Mouse (Mus musculus): Measurements from ENCODE around the gene Gm17651.

DNA sequence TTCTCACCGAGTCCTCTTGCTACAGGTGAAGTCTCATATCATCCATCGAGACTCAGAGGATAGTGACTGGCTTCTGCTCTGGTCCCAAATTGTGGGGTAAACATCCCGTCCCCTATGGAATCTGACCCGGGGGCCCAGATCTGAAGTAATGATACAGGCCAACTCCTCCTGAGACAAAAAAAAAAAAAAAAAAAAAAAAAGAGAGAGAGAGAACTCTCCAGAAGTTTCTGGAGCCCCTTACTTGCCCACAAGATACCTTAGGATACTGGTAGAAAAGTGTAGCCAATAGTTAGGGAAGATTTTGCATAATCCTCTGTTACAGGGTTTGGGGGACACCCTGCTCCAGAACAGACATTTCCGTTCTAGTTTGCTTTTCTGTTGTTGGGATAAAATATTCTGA, 8.1 kb upstream of the Gm17651 start:
- TF ChIP-seq CTCF (IDR thresholded peaks at IDR 0.05; ENCODE audit: insufficient read depth, low read length): no peak
- no peak for TF ChIP-seq POLR2A (IDR thresholded peaks at IDR 0.05; ENCODE audit: borderline replicate concordance, extremely low read depth, low read depth, low read length)
